Mouse (Mus musculus): ENCODE measurements around the gene Fam25c. TPM values are rescaled to one million over a fixed set of nuclear protein-coding genes. Genes with fewer than 3 reads are reported as not detected.

Fam25c gene
- polyA plus RNA-seq, 1 experiment from 2014 or later, result not detected

DNA sequence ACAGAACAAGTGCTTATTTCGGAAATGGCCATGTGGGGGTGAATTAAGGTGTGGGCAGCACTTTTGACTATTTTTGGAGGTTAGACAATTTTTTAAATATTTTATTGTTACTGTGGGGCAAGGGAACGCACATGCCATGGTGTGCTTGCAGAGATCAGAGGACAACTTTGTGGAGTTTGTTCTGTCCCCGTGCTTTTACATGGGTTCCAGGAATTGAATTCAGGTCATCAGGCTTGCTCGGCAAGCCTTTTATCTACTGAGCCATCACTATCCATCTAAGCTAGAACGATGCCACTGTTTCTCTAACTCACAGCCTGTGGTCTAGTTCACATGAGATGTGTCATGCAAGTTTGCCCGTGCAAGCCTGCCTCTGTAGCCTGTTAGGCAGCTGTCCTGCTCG is 6.9 kb downstream of the Fam25c start:
- Histone ChIP-seq H3K9me3 (replicated peaks) (no peaks in the 10 kb centered on the region), H3K36me3 (peaks cover 9% of the 10 kb centered on the region; the same call in 1 of the 2 replicates), H3K27ac (no peak overlapping the region), H3K4me2 (no peak overlapping the region), H3K9ac (no peak overlapping the region), H3K27me3 (no peaks in the 10 kb centered on the region), H3K4me3 (no peak overlapping the region), H3K4me1 (replicated peaks) (no peaks in the 10 kb centered on the region)
- no peak for ATAC-seq (replicated peaks; ENCODE audit: insufficient number of reproducible peaks, insufficient read depth, low FRiP score, low read depth)
- 70% methylated on average over 7 of the region's 7 CpGs for WGBS

DNA sequence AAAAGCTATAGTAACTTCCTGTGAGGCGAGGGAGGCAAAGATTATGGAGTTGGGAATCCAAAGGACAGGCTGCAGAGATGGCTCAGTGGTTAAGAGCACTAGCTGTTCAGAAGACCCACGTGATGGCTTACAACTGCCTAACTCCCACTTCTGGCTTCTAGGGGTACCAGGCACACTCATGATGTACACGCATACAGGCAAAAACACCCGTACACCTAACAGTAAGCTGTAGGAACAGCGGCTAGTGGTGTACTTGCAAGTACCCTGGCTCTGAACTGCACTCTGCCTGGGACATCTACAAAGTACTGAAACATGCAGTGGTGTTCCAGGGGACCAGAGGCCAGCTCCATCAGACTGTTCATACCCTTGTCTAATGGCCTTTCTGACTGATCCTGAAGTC is 8.1 kb downstream of the Fam25c start:
- ATAC-seq (replicated peaks; ENCODE audit: insufficient number of reproducible peaks, insufficient read depth, low FRiP score, low read depth), result no peak

DNA sequence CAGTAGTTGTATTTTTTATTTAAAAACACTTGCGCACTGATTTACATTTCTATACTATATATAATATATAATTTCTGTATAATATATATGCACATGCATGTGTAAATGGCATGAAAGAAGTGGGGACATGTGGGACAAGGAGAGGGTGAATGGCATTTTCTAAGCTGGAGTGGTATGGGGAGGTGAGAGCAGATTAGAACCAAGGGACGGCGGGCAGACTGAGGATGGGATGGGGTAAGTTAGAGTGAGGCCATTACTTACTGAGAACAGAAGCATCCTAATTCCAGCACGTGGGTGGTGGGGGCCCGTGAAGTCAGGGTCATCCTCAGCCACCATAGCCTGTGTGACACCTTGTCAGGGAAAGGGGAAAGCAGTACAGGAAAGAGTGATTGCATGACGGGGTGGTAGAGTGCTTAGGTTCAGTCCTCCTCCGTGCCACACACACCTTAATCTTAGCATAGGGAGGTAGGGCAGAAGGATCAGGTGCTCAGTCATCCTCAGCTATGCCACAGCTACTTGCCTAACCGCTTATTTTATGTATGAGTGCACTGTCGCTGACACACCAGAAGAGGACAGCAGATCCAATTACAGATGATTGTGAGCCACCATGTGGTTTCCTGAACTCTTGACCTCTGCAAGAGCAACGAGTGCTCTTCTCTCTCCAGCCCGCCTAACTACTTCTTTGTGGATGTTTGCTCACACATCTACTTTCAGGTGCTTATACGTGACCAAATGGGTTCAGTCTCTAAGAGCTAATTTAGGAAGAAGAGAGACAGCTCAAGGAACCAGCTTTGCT is 9.3 kb downstream of the Fam25c start:
- Histone ChIP-seq H3K4me1 (replicated peaks) (no peaks in the 10 kb centered on the region), H3K27me3 (no peaks in the 10 kb centered on the region), H3K4me2 (no peak overlapping the region), H3K4me3 (no peak overlapping the region), H3K9me3 (replicated peaks) (no peaks in the 10 kb centered on the region), H3K36me3 (peaks cover 31% of the 10 kb centered on the region), H3K27ac (no peak overlapping the region), H3K9ac (no peak overlapping the region)
- WGBS, result 55% methylated on average over 12 of the region's 12 CpGs
- ATAC-seq (replicated peaks; ENCODE audit: insufficient number of reproducible peaks, insufficient read depth, low FRiP score, low read depth), result no peak

More for the DNA sequence above, 8.1 kb downstream of the Fam25c start:
- H3K4me1 ChIP-seq (replicated peaks), result no peaks in the 10 kb centered on the region
- no peaks in the 10 kb centered on the region for H3K9me3 ChIP-seq (replicated peaks)
- peaks cover 21% of the 10 kb centered on the region for H3K36me3 ChIP-seq
- H3K27ac ChIP-seq, result no peak overlapping the region
- no peak overlapping the region for H3K4me2 ChIP-seq
- no peak overlapping the region for H3K4me3 ChIP-seq
- H3K9ac ChIP-seq, result no peak overlapping the region
- no peaks in the 10 kb centered on the region for H3K27me3 ChIP-seq
- 91% methylated on average over 5 of the region's 5 CpGs for WGBS

DNA sequence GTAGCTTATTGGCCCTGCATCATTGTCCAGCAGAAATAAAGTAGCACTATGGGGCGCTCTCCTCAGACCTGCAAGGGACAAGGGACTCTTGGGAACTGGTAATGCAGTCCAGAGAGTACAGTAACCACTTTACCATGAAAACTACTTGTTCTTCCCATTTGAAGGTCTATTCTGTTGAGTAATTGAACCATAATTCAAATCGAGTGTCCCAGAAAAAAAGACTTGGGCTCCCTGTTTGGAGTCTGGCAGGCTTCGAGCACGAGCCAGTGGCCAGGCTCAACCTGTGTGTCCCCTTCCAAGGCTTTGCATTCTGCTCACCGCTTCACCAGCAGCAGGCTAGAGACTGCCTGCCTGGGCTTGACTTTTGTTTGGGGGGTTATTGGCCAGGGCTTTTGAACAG is 10.9 kb downstream of the Fam25c start:
- 87% methylated on average over 5 of the region's 5 CpGs for WGBS
- H3K27me3 ChIP-seq, result no peaks in the 10 kb centered on the region
- H3K4me2 ChIP-seq, result no peak overlapping the region
- no peak overlapping the region for H3K4me3 ChIP-seq
- H3K9me3 ChIP-seq (replicated peaks), result no peaks in the 10 kb centered on the region
- peaks cover 39% of the 10 kb centered on the region for H3K36me3 ChIP-seq
- H3K27ac ChIP-seq, result no peak overlapping the region
- ATAC-seq (replicated peaks; ENCODE audit: insufficient number of reproducible peaks, insufficient read depth, low FRiP score, low read depth), result no peak
- no peak overlapping the region for H3K9ac ChIP-seq
- no peaks in the 10 kb centered on the region for H3K4me1 ChIP-seq (replicated peaks)

DNA sequence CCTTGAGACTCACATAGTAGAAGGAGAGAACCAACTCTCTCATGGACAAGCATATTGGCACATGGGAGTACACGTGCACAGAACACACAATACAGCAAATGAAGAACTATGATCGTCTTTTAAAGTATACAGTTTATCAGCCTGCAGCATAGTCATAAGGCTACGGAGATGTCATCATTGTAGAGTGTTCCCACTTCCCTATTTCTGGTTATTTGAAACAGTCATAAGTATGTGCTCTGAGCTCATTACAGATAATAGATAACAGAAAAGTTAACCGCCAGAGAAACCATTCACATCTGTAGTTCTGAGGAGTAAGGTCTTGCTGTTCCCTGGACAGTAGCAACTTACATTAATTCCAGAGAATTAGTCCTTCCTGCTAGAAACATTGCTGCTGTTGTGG is 12.2 kb downstream of the Fam25c start:
- ATAC-seq (replicated peaks; ENCODE audit: insufficient number of reproducible peaks, insufficient read depth, low FRiP score, low read depth), result no peak
- Histone ChIP-seq H3K4me1 (replicated peaks) (no peaks in the 10 kb centered on the region), H3K27ac (no peak overlapping the region), H3K4me2 (no peak overlapping the region), H3K27me3 (no peaks in the 10 kb centered on the region), H3K9me3 (replicated peaks) (no peaks in the 10 kb centered on the region), H3K36me3 (peaks cover 51% of the 10 kb centered on the region), H3K9ac (no peak overlapping the region), H3K4me3 (no peak overlapping the region)
- 85% methylated on average over 4 of the region's 4 CpGs for WGBS

DNA sequence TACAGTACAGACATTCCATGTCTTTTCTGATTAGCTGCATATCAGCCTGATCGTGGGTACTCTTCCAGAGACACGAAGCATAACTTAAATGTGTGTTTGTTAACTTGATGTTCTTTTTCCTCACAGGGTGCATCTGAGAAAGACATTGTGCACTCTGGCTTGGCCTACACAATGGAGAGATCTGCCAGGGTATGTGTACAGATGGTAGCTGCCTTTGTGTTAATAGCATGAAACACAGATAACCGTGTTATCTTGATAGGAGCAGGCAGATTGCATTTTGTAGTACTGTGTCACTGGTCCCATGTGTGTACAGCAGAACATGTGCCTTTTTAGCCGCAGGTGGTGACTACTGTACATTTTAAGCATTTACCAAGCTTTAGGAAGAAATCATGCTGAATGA is 13.2 kb downstream of the Fam25c start:
- Histone ChIP-seq H3K27me3 (no peaks in the 10 kb centered on the region), H3K4me3 (no peak overlapping the region), H3K27ac (no peak overlapping the region), H3K4me1 (replicated peaks) (no peaks in the 10 kb centered on the region), H3K4me2 (no peak overlapping the region), H3K9ac (no peak overlapping the region), H3K9me3 (replicated peaks) (no peaks in the 10 kb centered on the region), H3K36me3 (peaks cover 61% of the 10 kb centered on the region)
- ATAC-seq (replicated peaks; ENCODE audit: insufficient number of reproducible peaks, insufficient read depth, low FRiP score, low read depth), result no peak
- WGBS, result 79% methylated on average over 4 of the region's 4 CpGs

DNA sequence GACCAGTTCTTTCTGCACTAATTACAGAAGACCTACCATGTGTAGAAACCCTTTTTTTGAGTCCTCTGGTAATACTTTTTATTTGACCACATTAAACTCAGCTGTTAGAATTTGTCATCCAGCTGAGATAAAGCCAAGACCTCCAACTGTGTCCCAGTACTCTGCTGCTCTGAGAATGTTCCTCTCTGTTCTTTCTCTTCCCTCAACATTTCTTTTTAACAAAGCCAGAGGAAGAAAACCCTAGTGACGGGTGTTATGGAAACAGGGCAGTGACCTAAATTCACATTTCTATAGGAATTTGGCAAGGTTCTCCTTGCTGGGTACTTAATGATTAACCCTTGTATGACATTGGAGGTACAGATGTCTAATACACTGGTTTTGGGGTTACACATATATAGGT is 15.8 kb downstream of the Fam25c start:
- Histone ChIP-seq H3K4me1 (replicated peaks) (no peaks in the 10 kb centered on the region), H3K36me3 (peaks cover 85% of the 10 kb centered on the region), H3K4me2 (no peak overlapping the region), H3K27ac (no peak overlapping the region), H3K9me3 (replicated peaks) (no peaks in the 10 kb centered on the region), H3K4me3 (no peak overlapping the region), H3K27me3 (no peaks in the 10 kb centered on the region), H3K9ac (no peak overlapping the region)
- no peak for ATAC-seq (replicated peaks; ENCODE audit: insufficient number of reproducible peaks, insufficient read depth, low FRiP score, low read depth)
- 77% methylated on average over 1 of the region's 1 CpGs for WGBS

DNA sequence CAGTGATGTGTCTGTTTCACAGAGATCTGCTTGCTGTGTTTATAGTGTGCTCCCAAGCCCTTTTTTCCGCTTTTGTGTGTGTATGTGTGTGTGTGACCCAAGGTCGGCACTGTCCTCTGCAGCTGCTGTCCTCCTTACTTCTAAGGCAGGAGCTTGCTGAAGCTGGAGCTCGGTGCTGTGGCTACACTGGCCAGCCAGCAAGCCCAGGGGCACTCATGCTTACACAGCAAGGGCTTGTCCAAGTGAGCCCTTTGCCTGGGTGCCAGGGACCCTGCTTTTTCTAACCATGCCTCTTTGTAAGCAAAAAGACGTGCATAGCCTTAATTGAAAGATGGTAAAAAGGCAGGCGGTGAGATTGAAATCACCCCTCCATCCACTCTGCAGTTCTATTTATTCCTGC is 22.8 kb downstream of the Fam25c start:
- peaks cover 74% of the 10 kb centered on the region for H3K36me3 ChIP-seq
- 86% methylated on average over 5 of the region's 5 CpGs for WGBS
- no peaks in the 10 kb centered on the region for H3K9me3 ChIP-seq (replicated peaks)
- ATAC-seq (replicated peaks; ENCODE audit: insufficient number of reproducible peaks, insufficient read depth, low FRiP score, low read depth), result no peak
- no peak overlapping the region for H3K4me3 ChIP-seq
- no peak overlapping the region for H3K27ac ChIP-seq
- no peaks in the 10 kb centered on the region for H3K4me1 ChIP-seq (replicated peaks)
- no peak overlapping the region for H3K9ac ChIP-seq
- no peaks in the 10 kb centered on the region for H3K27me3 ChIP-seq
- H3K4me2 ChIP-seq, result no peak overlapping the region

DNA sequence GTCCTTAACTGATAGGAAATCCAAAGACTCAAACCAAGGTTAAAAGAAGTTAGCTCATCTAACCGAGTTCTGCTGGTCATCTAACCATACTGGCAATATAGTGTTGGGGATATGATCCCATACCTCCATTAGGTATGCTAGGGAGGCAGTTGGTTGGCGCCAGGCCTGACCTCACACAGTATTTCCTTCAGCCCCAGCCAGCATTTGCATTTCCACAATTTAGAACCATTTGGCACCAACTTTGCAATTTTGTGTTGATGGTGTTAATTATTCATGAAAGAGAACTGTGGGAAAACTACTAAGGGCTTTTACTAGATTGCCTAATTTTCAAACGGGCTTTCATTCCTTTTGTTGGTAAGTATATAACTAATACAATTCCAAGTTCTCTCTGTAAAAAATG is 23.3 kb downstream of the Fam25c start:
- whole genome bisulfite sequencing, result 89% methylated on average over 3 of the region's 3 CpGs
- H3K4me2 ChIP-seq, result no peak overlapping the region
- H3K9me3 ChIP-seq (replicated peaks), result no peaks in the 10 kb centered on the region
- no peak overlapping the region for H3K4me3 ChIP-seq
- no peak for ATAC-seq (replicated peaks; ENCODE audit: insufficient number of reproducible peaks, insufficient read depth, low FRiP score, low read depth)
- no peak overlapping the region for H3K9ac ChIP-seq
- H3K27ac ChIP-seq, result no peak overlapping the region
- H3K4me1 ChIP-seq (replicated peaks), result no peaks in the 10 kb centered on the region
- H3K36me3 ChIP-seq, result peaks cover 71% of the 10 kb centered on the region
- H3K27me3 ChIP-seq, result no peaks in the 10 kb centered on the region

DNA sequence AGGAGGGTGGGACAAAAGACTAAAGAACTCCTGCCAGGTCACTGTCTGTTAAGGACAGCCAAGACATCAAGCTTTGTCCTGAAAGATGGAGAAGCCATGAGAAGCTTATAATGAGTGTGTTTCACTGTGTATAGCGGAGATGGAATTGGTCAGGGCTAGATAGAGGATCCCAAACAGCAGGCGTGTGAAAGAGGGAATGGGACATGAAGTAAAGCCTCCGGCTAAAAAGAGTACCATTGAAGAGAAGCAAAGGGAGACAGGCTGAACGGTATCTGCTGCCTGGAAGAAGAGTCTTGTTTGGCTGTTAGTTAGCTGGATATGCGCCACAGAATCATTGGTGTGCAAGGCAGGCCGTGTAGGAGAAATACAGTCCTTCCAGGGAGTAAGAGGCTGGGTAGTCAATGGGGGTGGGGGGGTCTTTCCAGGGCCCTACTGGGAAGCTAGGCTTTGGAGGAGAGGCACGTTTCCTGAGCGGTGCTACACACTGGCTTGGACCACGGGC is 24.5 kb downstream of the Fam25c start:
- H3K27ac ChIP-seq, result no peak overlapping the region
- H3K27me3 ChIP-seq, result no peaks in the 10 kb centered on the region
- WGBS, result 91% methylated on average over 9 of the region's 9 CpGs
- no peak overlapping the region for H3K4me3 ChIP-seq
- H3K4me1 ChIP-seq (replicated peaks), result no peaks in the 10 kb centered on the region
- H3K9me3 ChIP-seq (replicated peaks), result no peaks in the 10 kb centered on the region
- no peak for ATAC-seq (replicated peaks; ENCODE audit: insufficient number of reproducible peaks, insufficient read depth, low FRiP score, low read depth)
- H3K9ac ChIP-seq, result no peak overlapping the region
- no peak overlapping the region for H3K4me2 ChIP-seq
- peaks cover 61% of the 10 kb centered on the region for H3K36me3 ChIP-seq

DNA sequence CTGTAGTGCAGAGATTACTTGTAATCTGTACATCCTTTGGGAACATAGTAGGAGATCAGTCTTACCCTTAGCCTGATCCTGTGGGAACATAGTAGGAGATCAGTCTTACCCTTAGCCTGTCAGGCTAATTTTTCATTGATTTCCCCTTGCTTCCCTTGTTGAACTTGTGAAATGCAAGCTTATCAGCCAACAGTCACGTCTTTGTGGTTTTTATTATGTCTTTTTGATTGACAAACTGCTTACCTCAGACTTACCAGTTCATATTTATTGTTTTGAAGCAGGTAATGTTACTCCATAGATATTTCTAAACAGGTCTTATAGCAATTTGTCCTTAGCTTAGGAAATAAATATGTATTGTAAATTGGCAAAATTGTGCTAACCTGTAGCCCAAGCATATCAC is 27.6 kb downstream of the Fam25c start:
- Histone ChIP-seq H3K4me3 (no peak overlapping the region), H3K27ac (no peak overlapping the region), H3K36me3 (peaks cover 57% of the 10 kb centered on the region), H3K27me3 (no peaks in the 10 kb centered on the region), H3K9me3 (replicated peaks) (no peaks in the 10 kb centered on the region), H3K4me2 (no peak overlapping the region), H3K9ac (no peak overlapping the region), H3K4me1 (replicated peaks) (no peaks in the 10 kb centered on the region)
- no peak for ATAC-seq (replicated peaks; ENCODE audit: insufficient number of reproducible peaks, insufficient read depth, low FRiP score, low read depth)
- WGBS, result 79% methylated on average over 1 of the region's 1 CpGs

DNA sequence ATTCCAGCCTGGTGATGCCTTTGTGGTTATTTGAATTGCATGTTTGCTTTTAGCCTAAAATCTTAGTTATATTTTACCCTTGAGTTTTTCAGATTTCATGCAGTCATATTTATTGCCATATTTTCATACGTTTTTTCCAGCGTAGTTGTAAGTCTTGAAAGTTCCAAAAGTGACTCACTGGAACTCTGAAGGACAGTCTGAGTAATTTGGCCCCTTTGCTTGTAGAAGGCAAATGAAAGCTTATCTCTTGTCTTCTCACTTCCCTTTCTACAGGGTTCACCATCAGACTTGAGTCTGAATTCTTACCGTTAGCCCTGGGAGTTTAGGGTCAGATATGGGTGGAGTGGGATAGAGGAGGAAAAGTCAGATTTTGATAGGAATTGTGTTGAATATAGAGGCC is 28.6 kb downstream of the Fam25c start:
- H3K4me1 ChIP-seq (replicated peaks), result no peaks in the 10 kb centered on the region
- ATAC-seq (replicated peaks; ENCODE audit: insufficient number of reproducible peaks, insufficient read depth, low FRiP score, low read depth), result no peak
- 76% methylated on average over 3 of the region's 3 CpGs for WGBS
- H3K36me3 ChIP-seq, result peaks cover 56% of the 10 kb centered on the region
- no peak overlapping the region for H3K4me2 ChIP-seq
- H3K4me3 ChIP-seq, result no peak overlapping the region
- no peak overlapping the region for H3K27ac ChIP-seq
- no peaks in the 10 kb centered on the region for H3K27me3 ChIP-seq
- H3K9me3 ChIP-seq (replicated peaks), result no peaks in the 10 kb centered on the region
- H3K9ac ChIP-seq, result no peak overlapping the region
